Mouse (Mus musculus): ENCODE data around the gene Nup62cl.

GRCm38 (mm10) chrX:140062135-140062975, at the start of gene Nup62cl, which contains the start of gene Pih1h3b:
- no peak for TF ChIP-seq CTCF (IDR thresholded peaks at IDR 0.05; ENCODE audit: control insufficient read depth, insufficient read depth, low read length)
- TF ChIP-seq POLR2A (IDR thresholded peaks at IDR 0.05; ENCODE audit: borderline replicate concordance, control insufficient read depth, low read depth, low read length): no peak
